Mouse (Mus musculus): ENCODE results near the gene Cep89.

Gene Cep89

DNA sequence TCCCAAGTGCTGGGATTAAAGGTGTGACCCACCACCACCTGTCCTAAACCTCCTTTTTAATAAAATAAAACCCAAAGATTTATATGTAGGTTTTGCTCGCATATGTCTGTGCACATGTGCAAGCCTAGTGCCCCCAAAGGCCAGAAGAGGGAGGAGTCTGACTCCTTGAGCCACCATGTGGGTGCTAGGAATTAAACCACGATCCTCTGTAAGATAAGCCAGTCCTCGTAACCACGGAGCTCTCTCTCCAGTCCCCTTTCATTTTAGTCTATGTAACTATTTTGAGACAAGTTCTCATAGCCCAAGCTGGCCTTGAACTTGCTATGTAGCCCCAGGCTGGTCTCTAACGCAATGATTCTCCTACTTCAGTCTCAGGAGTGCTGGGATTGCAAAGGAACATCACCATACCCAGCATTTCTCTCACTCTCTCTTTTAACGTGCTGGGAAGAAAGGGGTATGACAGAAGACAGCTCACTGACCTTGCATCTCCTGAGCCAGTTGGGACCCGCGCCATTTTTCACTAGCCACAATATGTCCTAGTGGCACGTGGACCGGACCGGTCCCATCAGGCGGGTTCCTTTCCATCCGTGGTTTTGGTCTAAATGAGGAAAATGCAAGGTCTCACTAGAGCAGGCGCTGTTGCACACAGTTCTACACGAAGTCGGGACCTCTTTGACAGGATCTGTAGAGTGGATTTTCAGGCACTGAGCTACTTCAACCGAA, 940 bp upstream of the Cep89 start:
- peaks cover 66% of the 10 kb centered on the region for H3K36me3 ChIP-seq (ENCODE audit: insufficient read depth, low read length)
- no peaks in the 10 kb centered on the region for H3K27me3 ChIP-seq (ENCODE audit: insufficient read depth, low read length)
- TF ChIP-seq NANOG (IDR thresholded peaks at IDR 0.05; ENCODE audit: borderline replicate concordance, low read length) = no peak
- TF ChIP-seq CTCF (conservative IDR thresholded peaks at IDR 0.05; ENCODE audit: low read length) = no peak
- TF ChIP-seq POU5F1 (IDR thresholded peaks at IDR 0.05; ENCODE audit: borderline replicate concordance, low read length) = no peak
- H3K4me1 ChIP-seq (replicated peaks; ENCODE audit: low read depth, low read length) = peaks cover 59% of the 10 kb centered on the region
- H3K4me3 ChIP-seq (replicated peaks; ENCODE audit: low read length) = peak overlapping the region; percentile 96
- H3K9me3 ChIP-seq (ENCODE audit: low read length) = no peaks in the 10 kb centered on the region

- no peak for TF ChIP-seq CTCF (conservative IDR thresholded peaks at IDR 0.05; ENCODE audit: low read length)
- no peak for TF ChIP-seq NANOG (IDR thresholded peaks at IDR 0.05; ENCODE audit: borderline replicate concordance, low read length)
- no peak for TF ChIP-seq POU5F1 (IDR thresholded peaks at IDR 0.05; ENCODE audit: borderline replicate concordance, low read length)
- H3K9me3 ChIP-seq (ENCODE audit: low read length) = no peaks in the 10 kb centered on the region
Observed at GRCm38 (mm10) chr7:35401169-35401568, 4.3 kb downstream of the Cep89 start.

GRCm38 (mm10) chr7:35415226-35415625, 18.4 kb downstream of the Cep89 start:
- no peak overlapping the region for H3K4me3 ChIP-seq (replicated peaks; ENCODE audit: low read length)
- peaks cover 75% of the 10 kb centered on the region for H3K36me3 ChIP-seq (ENCODE audit: insufficient read depth, low read length)
- H3K27me3 ChIP-seq (ENCODE audit: insufficient read depth, low read length) = no peaks in the 10 kb centered on the region
- no peaks in the 10 kb centered on the region for H3K9me3 ChIP-seq (ENCODE audit: low read length)
- TF ChIP-seq CTCF (conservative IDR thresholded peaks at IDR 0.05; ENCODE audit: low read length) (no peak), POU5F1 (IDR thresholded peaks at IDR 0.05; ENCODE audit: borderline replicate concordance, low read length) (no peak), NANOG (IDR thresholded peaks at IDR 0.05; ENCODE audit: borderline replicate concordance, low read length) (no peak)
- H3K4me1 ChIP-seq (replicated peaks; ENCODE audit: low read depth, low read length) = no peaks in the 10 kb centered on the region

More at GRCm38 (mm10) chr7:35401169-35401568, 4.3 kb downstream of the Cep89 start:
- Histone ChIP-seq H3K4me3 (replicated peaks; ENCODE audit: low read length) (no peak overlapping the region), H3K36me3 (ENCODE audit: insufficient read depth, low read length) (peaks cover 70% of the 10 kb centered on the region), H3K4me1 (replicated peaks; ENCODE audit: low read depth, low read length) (peaks cover 31% of the 10 kb centered on the region), H3K27me3 (ENCODE audit: insufficient read depth, low read length) (no peaks in the 10 kb centered on the region)

DNA sequence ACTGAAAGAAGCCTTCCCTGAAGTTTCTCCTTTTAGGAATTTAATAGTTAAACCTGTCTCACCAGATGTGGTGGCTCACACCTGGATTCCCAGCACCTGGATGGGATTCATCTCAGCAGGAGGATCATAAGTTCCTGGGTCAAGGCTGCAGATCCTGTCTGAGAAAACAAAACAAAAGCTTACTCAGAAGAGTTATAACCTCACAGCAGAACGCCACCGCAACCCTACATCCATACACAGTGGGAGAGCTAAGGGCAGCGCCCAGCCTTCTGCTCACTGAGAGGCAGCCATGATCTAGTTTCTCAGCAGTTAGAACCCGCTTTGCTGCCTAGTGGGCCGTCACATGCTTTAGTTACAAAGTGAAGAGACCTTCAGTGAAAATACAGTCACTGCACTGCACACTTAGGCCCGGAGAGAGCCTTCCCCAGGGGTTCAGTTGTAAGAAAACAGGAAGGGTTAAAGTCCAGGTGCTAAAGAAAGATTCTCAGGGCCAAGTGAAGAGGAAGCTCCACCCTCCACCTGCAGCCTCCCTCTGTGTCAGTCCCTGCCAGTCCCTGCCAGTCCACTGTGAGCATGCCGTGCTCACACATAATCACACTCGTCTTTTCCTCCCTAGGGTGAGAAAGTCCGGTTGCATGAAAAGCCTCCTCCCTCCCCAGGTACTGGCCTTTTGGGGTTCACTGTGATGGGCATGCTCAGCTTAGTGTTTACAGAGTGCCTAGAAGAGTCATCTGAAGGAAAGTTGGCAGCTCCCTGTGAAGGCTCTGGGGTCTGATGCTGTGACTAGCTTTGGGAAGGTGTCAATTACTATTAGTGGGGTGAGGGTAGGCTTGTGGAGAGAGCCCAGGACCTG, 19.2 kb downstream of the Cep89 start:
- Histone ChIP-seq H3K27me3 (ENCODE audit: insufficient read depth, low read length) (no peaks in the 10 kb centered on the region), H3K4me3 (replicated peaks; ENCODE audit: low read length) (no peak overlapping the region), H3K4me1 (replicated peaks; ENCODE audit: low read depth, low read length) (peaks cover 7% of the 10 kb centered on the region), H3K9me3 (ENCODE audit: low read length) (no peaks in the 10 kb centered on the region), H3K36me3 (ENCODE audit: insufficient read depth, low read length) (peaks cover 76% of the 10 kb centered on the region)
- no peak for TF ChIP-seq POU5F1 (IDR thresholded peaks at IDR 0.05; ENCODE audit: borderline replicate concordance, low read length)
- TF ChIP-seq NANOG (IDR thresholded peaks at IDR 0.05; ENCODE audit: borderline replicate concordance, low read length) = no peak
- TF ChIP-seq CTCF (conservative IDR thresholded peaks at IDR 0.05; ENCODE audit: low read length) = no peak

DNA sequence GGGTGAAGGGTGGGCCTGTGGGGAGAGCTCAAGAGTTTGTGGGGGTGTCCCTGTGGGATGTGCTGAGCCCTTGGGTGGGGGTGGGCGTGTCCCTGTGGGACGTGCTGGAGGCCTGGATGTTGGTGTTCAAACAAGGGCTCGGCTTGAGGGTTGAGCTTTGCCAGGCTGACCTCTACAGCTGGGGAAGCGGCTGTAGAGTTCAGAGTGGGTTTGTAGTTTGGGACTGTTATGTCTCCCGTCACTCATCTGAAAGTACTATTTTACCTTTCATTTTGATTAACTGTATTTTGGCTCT, 19.8 kb downstream of the Cep89 start:
- H3K9me3 ChIP-seq (ENCODE audit: low read length) = no peaks in the 10 kb centered on the region
- H3K4me1 ChIP-seq (replicated peaks; ENCODE audit: low read depth, low read length) = peaks cover 11% of the 10 kb centered on the region
- H3K4me3 ChIP-seq (replicated peaks; ENCODE audit: low read length) = no peak overlapping the region
- peaks cover 82% of the 10 kb centered on the region for H3K36me3 ChIP-seq (ENCODE audit: insufficient read depth, low read length)
- no peak for TF ChIP-seq POU5F1 (IDR thresholded peaks at IDR 0.05; ENCODE audit: borderline replicate concordance, low read length)
- TF ChIP-seq CTCF (conservative IDR thresholded peaks at IDR 0.05; ENCODE audit: low read length) = no peak
- TF ChIP-seq NANOG (IDR thresholded peaks at IDR 0.05; ENCODE audit: borderline replicate concordance, low read length) = no peak
- no peaks in the 10 kb centered on the region for H3K27me3 ChIP-seq (ENCODE audit: insufficient read depth, low read length)

- Histone ChIP-seq H3K4me1 (replicated peaks; ENCODE audit: low read depth, low read length) (peaks cover 11% of the 10 kb centered on the region), H3K4me3 (replicated peaks; ENCODE audit: low read length) (no peak overlapping the region), H3K9me3 (ENCODE audit: low read length) (no peaks in the 10 kb centered on the region), H3K27me3 (ENCODE audit: insufficient read depth, low read length) (no peaks in the 10 kb centered on the region), H3K36me3 (ENCODE audit: insufficient read depth, low read length) (peaks cover 78% of the 10 kb centered on the region)
- no peak for TF ChIP-seq NANOG (IDR thresholded peaks at IDR 0.05; ENCODE audit: borderline replicate concordance, low read length)
- no peak for TF ChIP-seq CTCF (conservative IDR thresholded peaks at IDR 0.05; ENCODE audit: low read length)
- no peak for TF ChIP-seq POU5F1 (IDR thresholded peaks at IDR 0.05; ENCODE audit: borderline replicate concordance, low read length)
Observed at GRCm38 (mm10) chr7:35423071-35423470, 26.2 kb downstream of the Cep89 start.

DNA sequence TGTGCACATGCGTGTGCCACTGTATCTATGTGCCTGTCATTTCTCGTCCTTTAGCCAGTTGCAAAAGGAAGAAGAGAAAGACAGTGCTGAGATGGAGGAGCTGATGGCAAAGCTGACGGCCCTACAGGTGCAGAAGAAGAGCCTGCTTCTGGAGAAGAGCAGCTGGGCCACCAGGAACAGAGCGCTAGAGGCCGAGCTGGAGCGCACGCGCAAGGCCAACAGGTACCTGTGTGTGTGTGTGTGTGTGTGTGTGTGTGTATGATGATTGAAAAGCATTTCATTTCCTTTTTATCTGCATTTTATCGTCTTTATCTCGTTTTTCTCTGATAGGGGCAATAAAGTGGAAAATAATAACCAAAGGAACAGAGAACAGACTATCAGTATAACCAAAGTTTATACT, 31.3 kb downstream of the Cep89 start:
- Histone ChIP-seq H3K4me3 (replicated peaks; ENCODE audit: low read length) (no peak overlapping the region), H3K27me3 (ENCODE audit: insufficient read depth, low read length) (no peaks in the 10 kb centered on the region), H3K36me3 (ENCODE audit: insufficient read depth, low read length) (peaks cover 74% of the 10 kb centered on the region), H3K4me1 (replicated peaks; ENCODE audit: low read depth, low read length) (no peaks in the 10 kb centered on the region), H3K9me3 (ENCODE audit: low read length) (no peaks in the 10 kb centered on the region)
- TF ChIP-seq NANOG (IDR thresholded peaks at IDR 0.05; ENCODE audit: borderline replicate concordance, low read length) (no peak), POU5F1 (IDR thresholded peaks at IDR 0.05; ENCODE audit: borderline replicate concordance, low read length) (no peak), CTCF (conservative IDR thresholded peaks at IDR 0.05; ENCODE audit: low read length) (no peak)

- peaks cover 35% of the 10 kb centered on the region for H3K4me1 ChIP-seq (replicated peaks; ENCODE audit: low read depth, low read length)
- H3K9me3 ChIP-seq (ENCODE audit: low read length) = no peaks in the 10 kb centered on the region
- H3K36me3 ChIP-seq (ENCODE audit: insufficient read depth, low read length) = peaks cover 78% of the 10 kb centered on the region
- H3K27me3 ChIP-seq (ENCODE audit: insufficient read depth, low read length) = no peaks in the 10 kb centered on the region
- TF ChIP-seq CTCF (conservative IDR thresholded peaks at IDR 0.05; ENCODE audit: low read length) = no peak
- TF ChIP-seq POU5F1 (IDR thresholded peaks at IDR 0.05; ENCODE audit: borderline replicate concordance, low read length) = no peak
- TF ChIP-seq NANOG (IDR thresholded peaks at IDR 0.05; ENCODE audit: borderline replicate concordance, low read length) = no peak
- H3K4me3 ChIP-seq (replicated peaks; ENCODE audit: low read length) = peak overlapping the region; percentile 37
Observed at GRCm38 (mm10) chr7:35435266-35435665, 38.4 kb downstream of the Cep89 start.

Measured in E14TG2a.4 (cell line).